Comparison of ENCODE assay signal across 8 mouse cellular contexts in genomic region chr9:64773936-64774335, GRCm38 (mm10). TPM values are rescaled to one million over a fixed set of nuclear protein-coding genes. Genes with fewer than 3 reads are reported as not detected.
DNase-seq lines count a peak whose midpoint lies in the region; ATAC-seq and TF ChIP-seq lines count a peak whose summit lies in the region.

No protein-coding gene starts in this region.

- H3K27ac ChIP-seq in forebrain, embryonic 15.5 days (replicated peaks), result peak overlapping the region; percentile 42
- no peak overlapping the region for H3K27ac ChIP-seq in forebrain, embryonic 10.5 days
- no peak overlapping the region for H3K27ac ChIP-seq in liver, adult 2 months (replicated peaks; ENCODE audit: insufficient read depth, low read depth, low read length)
- peak overlapping the region; percentile 21; the same call in 1 of the 2 replicates for H3K27ac ChIP-seq in embryonic facial prominence, embryonic 14.5 days (replicated peaks; ENCODE audit: low read depth, low read length)
- H3K27ac ChIP-seq in midbrain, embryonic 15.5 days, result 0 out of 2 replicates have a peak overlapping the region, but pooled peaks have one; percentile 26

- 56% methylated on average over 4 of the region's 4 CpGs for WGBS in forebrain, embryonic 15.5 days
- WGBS in forebrain, embryonic 10.5 days, result 65% methylated on average over 4 of the region's 4 CpGs
- WGBS in liver, adult 2 months, result 60% methylated on average over 4 of the region's 4 CpGs
- 58% methylated on average over 4 of the region's 4 CpGs for WGBS in embryonic facial prominence, embryonic 14.5 days
- WGBS in midbrain, embryonic 15.5 days, result 58% methylated on average over 4 of the region's 4 CpGs

- no peak for TF ChIP-seq POLR2A in liver, adult 2 months (IDR thresholded peaks at IDR 0.05; ENCODE audit: extremely low read depth, insufficient read depth, low read length)

- H3K9me3 ChIP-seq in forebrain, embryonic 15.5 days, result no peaks in the 10 kb centered on the region
- H3K9me3 ChIP-seq in forebrain, embryonic 10.5 days, result no peaks in the 10 kb centered on the region
- no peaks in the 10 kb centered on the region for H3K9me3 ChIP-seq in embryonic facial prominence, embryonic 14.5 days (ENCODE audit: control insufficient read depth, low read length)
- H3K9me3 ChIP-seq in midbrain, embryonic 15.5 days, result no peaks in the 10 kb centered on the region

- peaks cover 10% of the 10 kb centered on the region; the same call in 1 of the 2 replicates for H3K4me1 ChIP-seq in forebrain, embryonic 15.5 days
- H3K4me1 ChIP-seq in forebrain, embryonic 10.5 days, result peaks cover 12% of the 10 kb centered on the region
- peaks cover 8% of the 10 kb centered on the region for H3K4me1 ChIP-seq in liver, adult 2 months (ENCODE audit: control insufficient read depth, insufficient read depth, low read length)
- H3K4me1 ChIP-seq in embryonic facial prominence, embryonic 14.5 days (ENCODE audit: control insufficient read depth, insufficient read depth, low read length), result peaks cover 4% of the 10 kb centered on the region; the same call in 1 of the 2 replicates
- H3K4me1 ChIP-seq in midbrain, embryonic 15.5 days, result peaks cover 10% of the 10 kb centered on the region

- H3K9ac ChIP-seq in forebrain, embryonic 15.5 days (replicated peaks), result no peak overlapping the region
- no peak overlapping the region for H3K9ac ChIP-seq in liver, adult 2 months (ENCODE audit: low read depth, low read length)
- H3K9ac ChIP-seq in embryonic facial prominence, embryonic 14.5 days (ENCODE audit: low read depth, low read length), result no peak overlapping the region
- no peak overlapping the region for H3K9ac ChIP-seq in midbrain, embryonic 15.5 days

- no peak for DNase-seq in forebrain, embryonic 10.5 days (ENCODE audit: extremely low spot score, low spot score)
- DNase-seq in liver, adult 2 months (ENCODE audit: extremely low read depth, low read depth, low spot score), result no peak
- no peak for DNase-seq in liver
- no peak for DNase-seq in embryonic facial prominence, embryonic 14.5 days (ENCODE audit: low spot score)
- no peak for DNase-seq in urinary bladder, adult 18-20 months (ENCODE audit: low spot score in 2 of 2)

- no peaks in the 10 kb centered on the region for H3K27me3 ChIP-seq in forebrain, embryonic 15.5 days
- H3K27me3 ChIP-seq in forebrain, embryonic 10.5 days (ENCODE audit: poor library complexity, severe bottlenecking), result no peaks in the 10 kb centered on the region
- H3K27me3 ChIP-seq in liver, adult 2 months (ENCODE audit: control insufficient read depth, insufficient read depth, low read length), result no peaks in the 10 kb centered on the region
- no peaks in the 10 kb centered on the region for H3K27me3 ChIP-seq in embryonic facial prominence, embryonic 14.5 days (replicated peaks; ENCODE audit: control insufficient read depth, insufficient read depth, low read length)
- H3K27me3 ChIP-seq in midbrain, embryonic 15.5 days (replicated peaks), result no peaks in the 10 kb centered on the region

- TF ChIP-seq CTCF in liver, adult 2 months (IDR thresholded peaks at IDR 0.05; ENCODE audit: low read depth, low read length), result 0 out of 2 replicates have a peak, but pooled peaks have one; percentile 5

- no peaks in the 10 kb centered on the region for H3K36me3 ChIP-seq in forebrain, embryonic 15.5 days
- no peaks in the 10 kb centered on the region for H3K36me3 ChIP-seq in forebrain, embryonic 10.5 days (replicated peaks)
- H3K36me3 ChIP-seq in liver, adult 2 months (ENCODE audit: control insufficient read depth, insufficient read depth, low read length), result no peaks in the 10 kb centered on the region
- H3K36me3 ChIP-seq in embryonic facial prominence, embryonic 14.5 days (ENCODE audit: control insufficient read depth, insufficient read depth, low read length), result no peaks in the 10 kb centered on the region
- H3K36me3 ChIP-seq in midbrain, embryonic 15.5 days (replicated peaks), result no peaks in the 10 kb centered on the region

- no peak overlapping the region for H3K4me3 ChIP-seq in forebrain, embryonic 15.5 days
- H3K4me3 ChIP-seq in forebrain, embryonic 10.5 days, result no peak overlapping the region
- H3K4me3 ChIP-seq in liver, adult 2 months (ENCODE audit: insufficient read depth, low read depth, low read length), result no peak overlapping the region
- no peak overlapping the region for H3K4me3 ChIP-seq in embryonic facial prominence, embryonic 14.5 days (ENCODE audit: low read depth, low read length)
- H3K4me3 ChIP-seq in midbrain, embryonic 15.5 days, result no peak overlapping the region

- no peak overlapping the region for H3K4me2 ChIP-seq in forebrain, embryonic 15.5 days (replicated peaks)
- H3K4me2 ChIP-seq in embryonic facial prominence, embryonic 14.5 days (ENCODE audit: low read depth, low read length), result no peak overlapping the region
- H3K4me2 ChIP-seq in midbrain, embryonic 15.5 days, result no peak overlapping the region

- no peaks in the 10 kb centered on the region for H3K79me2 ChIP-seq in liver, adult 2 months (ENCODE audit: control insufficient read depth, insufficient read depth, low read length)

- no peak for ATAC-seq in forebrain, embryonic 15.5 days (replicated peaks)
- ATAC-seq in embryonic facial prominence, embryonic 14.5 days (ENCODE audit: low read depth), result no peak
- ATAC-seq in midbrain, embryonic 15.5 days (replicated peaks), result no peak
- ATAC-seq in granulocyte monocyte progenitor cell, adult 5-6 weeks (replicated peaks; ENCODE audit: poor library complexity, severe bottlenecking), result no peak

RNA-seq across cellular contexts. Expression of gene Rab11a, which starts 36.4 kb away (rescaled TPM):
- polyA plus RNA-seq in forebrain, embryonic 15.5 days (2015; fragmentation: Nextera tagmentation; extraction: Ambion mirVana), result 349 and 383 TPM in 2 replicates
- 236 and 237 TPM in 2 replicates for polyA plus RNA-seq in forebrain, embryonic 10.5 days (2016; fragmentation: Nextera tagmentation; extraction: Ambion mirVana)
- 81.2 and 85.2 TPM in 2 replicates for total RNA-seq in liver, adult 2 months (2014; rRNA removed)
- polyA plus RNA-seq in liver, adult 2 months (2012; rRNA removed), result 57.7 and 69.2 TPM in 2 replicates
- polyA plus RNA-seq in embryonic facial prominence, embryonic 14.5 days (2014; fragmentation: Nextera tagmentation; extraction: Ambion mirVana), result 401 and 403 TPM in 2 replicates
- 401 and 402 TPM in 2 replicates for polyA plus RNA-seq in midbrain, embryonic 15.5 days (2015; fragmentation: Nextera tagmentation; extraction: Ambion mirVana)
- 105 and 130 TPM in 2 replicates for total RNA-seq in granulocyte monocyte progenitor cell, adult 5-6 weeks (2014; fragmentation: Nextera tagmentation)
- 92.5 and 116 TPM in 2 replicates for total RNA-seq in granulocyte monocyte progenitor cell, adult 5-6 weeks (2017)

RNA-seq across cellular contexts. Expression of gene Dennd4a, which starts 37.2 kb away (rescaled TPM):
- 9.4 and 9.6 TPM in 2 replicates for polyA plus RNA-seq in forebrain, embryonic 15.5 days (2015; fragmentation: Nextera tagmentation; extraction: Ambion mirVana)
- polyA plus RNA-seq in forebrain, embryonic 10.5 days (2016; fragmentation: Nextera tagmentation; extraction: Ambion mirVana), result 8.8 and 10.2 TPM in 2 replicates
- 17.1 and 22.4 TPM in 2 replicates for total RNA-seq in liver, adult 2 months (2014; rRNA removed)
- 7.0 and 8.0 TPM in 2 replicates for polyA plus RNA-seq in liver, adult 2 months (2012; rRNA removed)
- polyA plus RNA-seq in embryonic facial prominence, embryonic 14.5 days (2014; fragmentation: Nextera tagmentation; extraction: Ambion mirVana), result 7.5 and 8.9 TPM in 2 replicates
- polyA plus RNA-seq in midbrain, embryonic 15.5 days (2015; fragmentation: Nextera tagmentation; extraction: Ambion mirVana), result 10.9 and 12.0 TPM in 2 replicates
- 39.8 and 61.0 TPM in 2 replicates for total RNA-seq in granulocyte monocyte progenitor cell, adult 5-6 weeks (2014; fragmentation: Nextera tagmentation)
- 27.5 and 28.0 TPM in 2 replicates for total RNA-seq in granulocyte monocyte progenitor cell, adult 5-6 weeks (2017)

Comparison
In these comparisons a context has a peak if more than half of its experiments do, and no peak if none do; other contexts are left out.
1. H3K27ac ChIP-seq: peak in forebrain, embryonic 15.5 days (single experiment), embryonic facial prominence, embryonic 14.5 days (single experiment) and midbrain, embryonic 15.5 days (single experiment); none in forebrain, embryonic 10.5 days (single experiment) and liver, adult 2 months (single experiment).